Mouse (Mus musculus) G1E (cell line): ENCODE measurements around the gene Spaca4. TPM values are rescaled to one million over a fixed set of nuclear protein-coding genes. Genes with fewer than 3 reads are reported as not detected.

Experiments
- ATAC-seq: 2 replicates; pipeline ENCODE4 v1.8.0; 2016; ENCODE audit warnings: mild to moderate bottlenecking; ENCODE audit not compliant: insufficient number of reproducible peaks, poor library complexity, low FRiP score, severe bottlenecking; ENCODE audit errors: extremely low read depth
- DNase-seq: peaks from one replicate; pipeline ENCODE4 v3.0.0; 2012; ENCODE audit warnings: low spot score
- H3K27me3 ChIP-seq: 2 replicates; pipeline ENCODE4 v1.6.1; 2012; ENCODE audit warnings: mild to moderate bottlenecking, low read length, inconsistent platforms; ENCODE audit not compliant: insufficient read depth
- H3K36me3 ChIP-seq: replicated peaks from 2 replicates; pipeline ENCODE3; 2012; ENCODE audit warnings: mild to moderate bottlenecking, inconsistent platforms
- H3K4me1 ChIP-seq: 2 replicates; pipeline ENCODE4 v1.6.1; 2012; ENCODE audit warnings: low read depth, low read length, inconsistent platforms, mixed read lengths; ENCODE audit not compliant: insufficient read depth
- H3K4me3 ChIP-seq: 2 replicates; pipeline ENCODE4 v1.5.1; 2012; ENCODE audit warnings: low read depth, mild to moderate bottlenecking, inconsistent platforms, low read length, moderate library complexity, mixed read lengths
- H3K9me3 ChIP-seq: replicated peaks from 2 replicates; pipeline ENCODE4 v1.6.1; 2012; ENCODE audit warnings: inconsistent platforms
- CTCF ChIP-seq: IDR thresholded peaks from 2 replicates; pipeline ENCODE4 v1.5.1; 2012; ENCODE audit warnings: low read depth, low read length, inconsistent platforms, mixed read lengths
- GATA1 ChIP-seq: IDR thresholded peaks from 2 replicates; pipeline ENCODE4 v1.6.1; 2012; ENCODE audit warnings: borderline replicate concordance, low read length, inconsistent platforms, mixed read lengths
- GATA2 ChIP-seq: IDR thresholded peaks from 2 replicates; pipeline ENCODE4 v1.6.1; 2012; ENCODE audit warnings: low read depth, low read length, inconsistent platforms, borderline replicate concordance
- POLR2AphosphoS5 ChIP-seq: IDR thresholded peaks from 2 replicates; pipeline ENCODE4 v1.6.1; 2012; ENCODE audit warnings: low read depth, low read length, inconsistent platforms; ENCODE audit not compliant: insufficient replicate concordance
- TAL1 ChIP-seq: conservative IDR thresholded peaks from 2 replicates; pipeline ENCODE4 v1.6.1; 2012; ENCODE audit warnings: low read depth, low read length, inconsistent platforms, mixed read lengths
- polyA plus RNA-seq: library from polyadenylated mRNA; stranded (reverse); fragments of >175 nt; gene quantifications from 2 replicates; pipeline ENCODE4 v1.2.3, GENCODE M21; 2012
- total RNA-seq, 2 experiments: library from RNA; stranded (forward) in 1 of 2; stranded (reverse) in 1 of 2; fragments of 200-1000 nt in 1 of 2; fragments of >200 nt in 1 of 2; fragmentation: Nextera tagmentation in 1 of 2; gene quantifications; 2 replicates each; pipeline ENCODE4 v1.2.3; 2014 to 2017

The Spaca4 gene
- total and polyA plus RNA-seq, 3 experiments = not detected

- no peak for ATAC-seq
- no peak for DNase-seq
- TF ChIP-seq CTCF (no peak), GATA1 (no peak), TAL1 (no peak), GATA2 (no peak), POLR2AphosphoS5 (no peak)
- H3K4me3 ChIP-seq = no peak overlapping the region
- no peaks in the 10 kb centered on the region for H3K9me3 ChIP-seq
- no peaks in the 10 kb centered on the region for H3K36me3 ChIP-seq
- peaks cover 44% of the 10 kb centered on the region for H3K4me1 ChIP-seq
- H3K27me3 ChIP-seq = peaks cover 41% of the 10 kb centered on the region
These were observed 47.1 kb downstream of the Spaca4 start for GRCm38 (mm10) chr7:45678513-45678912.

DNA sequence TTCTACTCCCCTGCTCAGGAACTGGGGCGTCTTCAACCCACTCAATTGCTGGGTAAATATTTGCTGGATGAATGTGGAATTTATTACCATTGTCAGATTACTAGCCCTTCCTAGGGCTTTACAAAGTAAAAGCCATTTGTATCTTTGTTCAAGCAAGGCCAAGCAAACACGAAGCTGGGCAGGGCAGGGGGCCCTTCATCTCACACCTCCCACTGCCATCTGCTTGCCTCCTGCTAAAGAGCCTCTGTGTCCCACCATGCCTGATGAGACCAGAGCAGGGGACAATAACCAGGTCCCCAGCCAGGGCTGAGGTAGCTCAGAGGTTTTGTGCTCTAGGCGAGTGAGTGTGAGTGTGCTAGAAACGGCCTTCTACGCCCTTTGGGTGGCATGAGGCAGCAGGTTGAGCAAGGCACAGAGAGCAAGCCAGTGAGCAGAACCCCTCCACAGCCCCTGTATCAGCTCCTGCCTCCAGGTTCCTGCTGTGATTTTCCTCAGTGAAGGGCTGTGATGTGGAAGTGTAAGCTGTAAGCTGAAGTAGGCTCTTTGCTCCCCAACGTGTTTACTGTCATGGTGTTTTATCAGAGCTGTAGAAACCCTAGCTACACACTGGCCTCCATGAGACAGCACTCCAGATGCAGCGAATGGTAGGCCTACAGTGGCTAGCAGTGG lies 47.9 kb downstream of the Spaca4 start:
- DNase-seq = no peak
- Histone ChIP-seq H3K4me3 (no peak overlapping the region), H3K27me3 (peaks cover 47% of the 10 kb centered on the region), H3K4me1 (peaks cover 36% of the 10 kb centered on the region), H3K9me3 (no peaks in the 10 kb centered on the region), H3K36me3 (no peaks in the 10 kb centered on the region)
- ATAC-seq = no peak
- no peak for TF ChIP-seq TAL1
- TF ChIP-seq GATA1 = no peak
- no peak for TF ChIP-seq GATA2
- no peak for TF ChIP-seq POLR2AphosphoS5
- TF ChIP-seq CTCF = no peak

Other genes starting within 250 kb of the Spaca4 start
Only the 20 nearest of the 32 such genes appear.
- gene Fgf21, start 110.3 kb downstream of the Spaca4 start, total RNA-seq (2014; fragmentation: Nextera tagmentation) = not detected in 2 replicates
- 0.16 TPM in 1 of 2 replicates, not detected in the other for gene Fgf21, start 110.3 kb downstream of the Spaca4 start, total RNA-seq (2017)
- gene Fgf21, start 110.3 kb downstream of the Spaca4 start, polyA plus RNA-seq = not detected in 2 replicates
- not detected in 2 replicates for gene Fut1, start 108.5 kb downstream of the Spaca4 start, total RNA-seq (2014; fragmentation: Nextera tagmentation)
- 0.16 TPM in 1 of 2 replicates, not detected in the other for gene Fut1, start 108.5 kb downstream of the Spaca4 start, total RNA-seq (2017)
- not detected in 2 replicates for gene Fut1, start 108.5 kb downstream of the Spaca4 start, polyA plus RNA-seq
- 0.68 TPM in 1 of 2 replicates, not detected in the other for gene Izumo1, start 104.0 kb downstream of the Spaca4 start, total RNA-seq (2014; fragmentation: Nextera tagmentation)
- 0.05 TPM in 1 of 2 replicates, not detected in the other for gene Izumo1, start 104.0 kb downstream of the Spaca4 start, total RNA-seq (2017)
- gene Izumo1, start 104.0 kb downstream of the Spaca4 start, polyA plus RNA-seq = 0.10 and 0.12 TPM in 2 replicates
- gene Rasip1, start 98.3 kb downstream of the Spaca4 start, total RNA-seq (2014; fragmentation: Nextera tagmentation) = 0.60 and 0.83 TPM in 2 replicates
- 0.06 and 0.11 TPM in 2 replicates for gene Rasip1, start 98.3 kb downstream of the Spaca4 start, total RNA-seq (2017)
- gene Rasip1, start 98.3 kb downstream of the Spaca4 start, polyA plus RNA-seq = 0.90 and 0.95 TPM in 2 replicates
- not detected in 2 replicates for gene Mamstr, start 85.8 kb downstream of the Spaca4 start, total RNA-seq (2014; fragmentation: Nextera tagmentation)
- not detected in 2 replicates for gene Mamstr, start 85.8 kb downstream of the Spaca4 start, total RNA-seq (2017)
- gene Mamstr, start 85.8 kb downstream of the Spaca4 start, polyA plus RNA-seq = not detected in 2 replicates
- not detected in 2 replicates for gene Fut2, start 59.4 kb downstream of the Spaca4 start, total RNA-seq (2014; fragmentation: Nextera tagmentation)
- gene Fut2, start 59.4 kb downstream of the Spaca4 start, total RNA-seq (2017) = 0.38 TPM in 1 of 2 replicates, not detected in the other
- gene Fut2, start 59.4 kb downstream of the Spaca4 start, polyA plus RNA-seq = not detected in 2 replicates
- not detected in 2 replicates for gene Ntn5, start 41.8 kb downstream of the Spaca4 start, total RNA-seq (2014; fragmentation: Nextera tagmentation)
- gene Ntn5, start 41.8 kb downstream of the Spaca4 start, total RNA-seq (2017) = not detected in 2 replicates
- 0.21 and 0.29 TPM in 2 replicates for gene Ntn5, start 41.8 kb downstream of the Spaca4 start, polyA plus RNA-seq
- not detected in 2 replicates for gene Sec1, start 31.4 kb downstream of the Spaca4 start, total RNA-seq (2014; fragmentation: Nextera tagmentation)
- not detected in 2 replicates for gene Sec1, start 31.4 kb downstream of the Spaca4 start, total RNA-seq (2017)
- gene Sec1, start 31.4 kb downstream of the Spaca4 start, polyA plus RNA-seq = 0.02 TPM in 1 of 2 replicates, not detected in the other
- 0.92 and 3.5 TPM in 2 replicates for gene Car11, start 26.0 kb downstream of the Spaca4 start, total RNA-seq (2014; fragmentation: Nextera tagmentation)
- 0.16 and 0.58 TPM in 2 replicates for gene Car11, start 26.0 kb downstream of the Spaca4 start, total RNA-seq (2017)
- gene Car11, start 26.0 kb downstream of the Spaca4 start, polyA plus RNA-seq = 0.63 and 0.78 TPM in 2 replicates
- gene Dbp, start 20.7 kb downstream of the Spaca4 start, total RNA-seq (2014; fragmentation: Nextera tagmentation) = 22.8 and 30.2 TPM in 2 replicates
- gene Dbp, start 20.7 kb downstream of the Spaca4 start, total RNA-seq (2017) = 33.7 and 37.8 TPM in 2 replicates
- gene Dbp, start 20.7 kb downstream of the Spaca4 start, polyA plus RNA-seq = 18.0 and 23.0 TPM in 2 replicates
- gene Rpl18, start 10.4 kb downstream of the Spaca4 start, total RNA-seq (2014; fragmentation: Nextera tagmentation) = 3,054 and 3,291 TPM in 2 replicates
- gene Rpl18, start 10.4 kb downstream of the Spaca4 start, total RNA-seq (2017) = 1,837 and 1,972 TPM in 2 replicates
- gene Rpl18, start 10.4 kb downstream of the Spaca4 start, polyA plus RNA-seq = 14,383 and 17,578 TPM in 2 replicates
- 16.3 and 21.4 TPM in 2 replicates for gene Sphk2, start 7.8 kb downstream of the Spaca4 start, total RNA-seq (2014; fragmentation: Nextera tagmentation)
- gene Sphk2, start 7.8 kb downstream of the Spaca4 start, total RNA-seq (2017) = 9.3 and 9.8 TPM in 2 replicates
- 96.0 and 115 TPM in 2 replicates for gene Sphk2, start 7.8 kb downstream of the Spaca4 start, polyA plus RNA-seq
- 0.34 and 0.38 TPM in 2 replicates for gene Fam83e, start 4.6 kb downstream of the Spaca4 start, total RNA-seq (2014; fragmentation: Nextera tagmentation)
- gene Fam83e, start 4.6 kb downstream of the Spaca4 start, total RNA-seq (2017) = 1.2 and 1.3 TPM in 2 replicates
- 0.49 and 0.77 TPM in 2 replicates for gene Fam83e, start 4.6 kb downstream of the Spaca4 start, polyA plus RNA-seq
- 1.1 TPM in 1 of 2 replicates, not detected in the other for gene Lmtk3, start 57.9 kb upstream of the Spaca4 start, total RNA-seq (2014; fragmentation: Nextera tagmentation)
- not detected in 2 replicates for gene Lmtk3, start 57.9 kb upstream of the Spaca4 start, total RNA-seq (2017)
- 0.03 TPM in 2 replicates for gene Lmtk3, start 57.9 kb upstream of the Spaca4 start, polyA plus RNA-seq
- not detected in 2 replicates for gene Sult2b1, start 58.9 kb upstream of the Spaca4 start, total RNA-seq (2014; fragmentation: Nextera tagmentation)
- gene Sult2b1, start 58.9 kb upstream of the Spaca4 start, total RNA-seq (2017) = 0.05 and 0.35 TPM in 2 replicates
- gene Sult2b1, start 58.9 kb upstream of the Spaca4 start, polyA plus RNA-seq = not detected in 2 replicates
- gene Cyth2, start 88.8 kb upstream of the Spaca4 start, total RNA-seq (2014; fragmentation: Nextera tagmentation) = 14.5 and 18.5 TPM in 2 replicates
- 40.9 and 47.6 TPM in 2 replicates for gene Cyth2, start 88.8 kb upstream of the Spaca4 start, total RNA-seq (2017)
- gene Cyth2, start 88.8 kb upstream of the Spaca4 start, polyA plus RNA-seq = 85.5 and 121 TPM in 2 replicates
- gene Kcnj14, start 99.0 kb upstream of the Spaca4 start, total RNA-seq (2014; fragmentation: Nextera tagmentation) = 0.30 TPM in 1 of 2 replicates, not detected in the other
- 0.23 and 0.33 TPM in 2 replicates for gene Kcnj14, start 99.0 kb upstream of the Spaca4 start, total RNA-seq (2017)
- gene Kcnj14, start 99.0 kb upstream of the Spaca4 start, polyA plus RNA-seq = 0.39 and 0.57 TPM in 2 replicates
- 10.2 and 16.9 TPM in 2 replicates for gene Grwd1, start 105.1 kb upstream of the Spaca4 start, total RNA-seq (2014; fragmentation: Nextera tagmentation)
- gene Grwd1, start 105.1 kb upstream of the Spaca4 start, total RNA-seq (2017) = 20.6 and 21.9 TPM in 2 replicates
- gene Grwd1, start 105.1 kb upstream of the Spaca4 start, polyA plus RNA-seq = 62.9 and 72.8 TPM in 2 replicates
- gene Kdelr1, start 147.0 kb upstream of the Spaca4 start, total RNA-seq (2014; fragmentation: Nextera tagmentation) = 125 and 135 TPM in 2 replicates
- gene Kdelr1, start 147.0 kb upstream of the Spaca4 start, total RNA-seq (2017) = 54.8 and 55.2 TPM in 2 replicates
- 209 and 350 TPM in 2 replicates for gene Kdelr1, start 147.0 kb upstream of the Spaca4 start, polyA plus RNA-seq
- not detected in 2 replicates for gene Grin2d, start 152.6 kb upstream of the Spaca4 start, total RNA-seq (2014; fragmentation: Nextera tagmentation)
- gene Grin2d, start 152.6 kb upstream of the Spaca4 start, total RNA-seq (2017) = under 0.01 and 0.11 TPM in 2 replicates
- 0.01 TPM in 2 replicates for gene Grin2d, start 152.6 kb upstream of the Spaca4 start, polyA plus RNA-seq